Mouse (Mus musculus) thymus, adult 2 months (tissue): ENCODE data around the gene Sugct. TPM values are rescaled to one million over a fixed set of nuclear protein-coding genes. Genes with fewer than 3 reads are reported as not detected.

Experiments
- DNase-seq: peaks from one replicate; pipeline ENCODE4 v3.0.0; 2021
- H3K27ac ChIP-seq: fragments of 200-500 bp; 2 replicates; pipeline ENCODE4 v1.5.1; 2012; ENCODE audit warnings: low read length, control low read depth; ENCODE audit not compliant: control insufficient read depth, insufficient read depth
- H3K27me3 ChIP-seq: fragments of 200-500 bp; 2 replicates; pipeline ENCODE4 v1.6.1; 2012; ENCODE audit warnings: mild to moderate bottlenecking, low read length, moderate library complexity, mixed read lengths; ENCODE audit not compliant: control insufficient read depth, insufficient read depth
- H3K36me3 ChIP-seq: fragments of 200-500 bp; 2 replicates; pipeline ENCODE4 v1.6.1; 2012; ENCODE audit warnings: mild to moderate bottlenecking, low read length, moderate library complexity; ENCODE audit not compliant: control insufficient read depth, insufficient read depth
- H3K4me1 ChIP-seq: fragments of 200-500 bp; replicated peaks from 2 replicates; pipeline ENCODE4 v1.6.1; 2012; ENCODE audit warnings: low read length; ENCODE audit not compliant: control insufficient read depth, insufficient read depth
- H3K4me3 ChIP-seq: fragments of 200-500 bp; 2 replicates; pipeline ENCODE4 v1.5.1; 2012; ENCODE audit warnings: mild to moderate bottlenecking, low read length, control low read depth, moderate library complexity; ENCODE audit not compliant: control insufficient read depth, insufficient read depth
- CTCF ChIP-seq: fragments of 200-500 bp; IDR thresholded peaks from 2 replicates; pipeline ENCODE4 v1.5.1; 2012; ENCODE audit warnings: mild to moderate bottlenecking, control low read depth, low read length, moderate library complexity, borderline replicate concordance; ENCODE audit not compliant: control insufficient read depth, poor library complexity, insufficient read depth; ENCODE audit errors: extremely low read depth
- POLR2A ChIP-seq: fragments of 200-500 bp; IDR thresholded peaks from 2 replicates; pipeline ENCODE4 v1.6.1; 2012; ENCODE audit warnings: mild to moderate bottlenecking, low read length, control low read depth, moderate library complexity; ENCODE audit not compliant: control insufficient read depth, poor library complexity, insufficient read depth; ENCODE audit errors: extremely low read depth
- WGBS: fragments of 180-500 bp; shearing (Covaris S2); methylation state at CpG from one replicate; pipeline ENCODE4 v1.1.7; 2018; 5-methylcytosine and 5-hydroxymethylcytosine counted together
- polyA plus RNA-seq: library from polyadenylated mRNA; depleted of rRNA; stranded (reverse); fragments of >200 nt; gene quantifications from 2 replicates; pipeline ENCODE4 v1.2.3, GENCODE M21; 2012

The Sugct gene
- polyA plus RNA-seq, 1 experiment, result 1.00 TPM

GRCm38 (mm10) chr13:17301590-17301989 is 393.8 kb downstream of the Sugct start:
- Histone ChIP-seq H3K4me3 (no peak overlapping the region), H3K27me3 (no peaks in the 10 kb centered on the region), H3K27ac (no peak overlapping the region), H3K36me3 (no peaks in the 10 kb centered on the region), H3K4me1 (no peaks in the 10 kb centered on the region)
- TF ChIP-seq POLR2A (no peak), CTCF (no peak)
- 96% methylated on average over 4 of the region's 4 CpGs for WGBS
- DNase-seq, result no peak

GRCm38 (mm10) chr13:17297462-17298005 is 397.8 kb downstream of the Sugct start:
- no peak overlapping the region for H3K4me3 ChIP-seq
- no peaks in the 10 kb centered on the region for H3K4me1 ChIP-seq
- 82% methylated on average over 1 of the region's 1 CpGs for WGBS
- no peak overlapping the region for H3K27ac ChIP-seq
- H3K36me3 ChIP-seq, result no peaks in the 10 kb centered on the region
- no peaks in the 10 kb centered on the region for H3K27me3 ChIP-seq
- no peak for DNase-seq
- TF ChIP-seq CTCF, result no peak
- no peak for TF ChIP-seq POLR2A

GRCm38 (mm10) chr13:17296912-17297311 is 398.4 kb downstream of the Sugct start:
- TF ChIP-seq POLR2A, result no peak
- TF ChIP-seq CTCF, result no peak
- H3K4me3 ChIP-seq, result no peak overlapping the region
- no peaks in the 10 kb centered on the region for H3K36me3 ChIP-seq
- 84% methylated on average over 4 of the region's 4 CpGs for WGBS
- H3K27me3 ChIP-seq, result no peaks in the 10 kb centered on the region
- no peak overlapping the region for H3K27ac ChIP-seq
- DNase-seq, result no peak
- H3K4me1 ChIP-seq, result no peaks in the 10 kb centered on the region

- 75% methylated on average over 3 of the region's 3 CpGs for WGBS
- no peak overlapping the region for H3K27ac ChIP-seq
- no peak for DNase-seq
- H3K36me3 ChIP-seq, result no peaks in the 10 kb centered on the region
- no peaks in the 10 kb centered on the region for H3K27me3 ChIP-seq
- H3K4me1 ChIP-seq, result no peaks in the 10 kb centered on the region
- H3K4me3 ChIP-seq, result no peak overlapping the region
- TF ChIP-seq CTCF, result no peak
- TF ChIP-seq POLR2A, result no peak
Observed at GRCm38 (mm10) chr13:17296460-17296859, 398.9 kb downstream of the Sugct start.

- Histone ChIP-seq H3K27ac (no peak overlapping the region), H3K36me3 (no peaks in the 10 kb centered on the region), H3K4me1 (no peaks in the 10 kb centered on the region), H3K4me3 (no peak overlapping the region), H3K27me3 (no peaks in the 10 kb centered on the region)
- TF ChIP-seq POLR2A, result no peak
- TF ChIP-seq CTCF, result no peak
- DNase-seq, result no peak
- WGBS, result 98% methylated on average over 3 of the region's 3 CpGs
Observed at GRCm38 (mm10) chr13:17291057-17291456, 404.3 kb downstream of the Sugct start.

GRCm38 (mm10) chr13:17288377-17288776 is 407.0 kb downstream of the Sugct start:
- Histone ChIP-seq H3K4me3 (no peak overlapping the region), H3K4me1 (no peaks in the 10 kb centered on the region), H3K27ac (no peak overlapping the region), H3K27me3 (no peaks in the 10 kb centered on the region), H3K36me3 (no peaks in the 10 kb centered on the region)
- no peak for DNase-seq
- 12% methylated on average over 1 of the region's 1 CpGs for WGBS
- TF ChIP-seq CTCF, result no peak
- TF ChIP-seq POLR2A, result no peak

GRCm38 (mm10) chr13:17245936-17246335 is 449.4 kb downstream of the Sugct start:
- no peaks in the 10 kb centered on the region for H3K27me3 ChIP-seq
- TF ChIP-seq POLR2A (no peak), CTCF (no peak)
- no peaks in the 10 kb centered on the region for H3K36me3 ChIP-seq
- no peak overlapping the region for H3K27ac ChIP-seq
- no peak for DNase-seq
- no peaks in the 10 kb centered on the region for H3K4me1 ChIP-seq
- WGBS, result 93% methylated on average over 3 of the region's 3 CpGs
- H3K4me3 ChIP-seq, result no peak overlapping the region
